Mouse (Mus musculus): ENCODE data around the gene Barx2.

- TF ChIP-seq CTCF (IDR thresholded peaks at IDR 0.05; ENCODE audit: low read depth) (no peak), EP300 (optimal IDR thresholded peaks at IDR 0.05) (no peak)
These were observed 44.9 kb upstream of the Barx2 start for GRCm38 (mm10) chr9:31958120-31958519.

All from stomach, postnatal 0 days (tissue).